Mouse (Mus musculus): ENCODE measurements around the gene Tcf3.

Tcf3 gene

GRCm38 (mm10) chr10:80436276-80436675, 2.8 kb upstream of the Tcf3 start:
- no peak for DNase-seq

- no peak for DNase-seq
Observed at GRCm38 (mm10) chr10:80435764-80436163, 2.3 kb upstream of the Tcf3 start.

- DNase-seq = no peak
Observed at GRCm38 (mm10) chr10:80434823-80435222, 1.4 kb upstream of the Tcf3 start.

- DNase-seq = no peak
Observed at GRCm38 (mm10) chr10:80434233-80434592, 766 bp upstream of the Tcf3 start.

- peak; percentile 51 to 52 for DNase-seq
Observed at GRCm38 (mm10) chr10:80432936-80433512, 423 bp downstream of the Tcf3 start.

GRCm38 (mm10) chr10:80432387-80432785, 1.1 kb downstream of the Tcf3 start:
- no peak for DNase-seq

GRCm38 (mm10) chr10:80431570-80432386, 1.7 kb downstream of the Tcf3 start:
- DNase-seq = peak; percentile 50 to 56

- peak in 1 of 2 experiments; percentile 27 for DNase-seq
Observed at GRCm38 (mm10) chr10:80430375-80430980, 3.0 kb downstream of the Tcf3 start.

GRCm38 (mm10) chr10:80429800-80430199, 3.6 kb downstream of the Tcf3 start:
- DNase-seq = peak; percentile 52 to 63

- no peak for DNase-seq
Observed at GRCm38 (mm10) chr10:80425041-80425440, 8.4 kb downstream of the Tcf3 start.

GRCm38 (mm10) chr10:80423562-80423961, 9.9 kb downstream of the Tcf3 start:
- peak; percentile 74 to 82 for DNase-seq

GRCm38 (mm10) chr10:80421651-80422472, 11.6 kb downstream of the Tcf3 start:
- DNase-seq = no peak

- DNase-seq = no peak
Observed at GRCm38 (mm10) chr10:80421208-80421607, 12.2 kb downstream of the Tcf3 start.

- no peak for DNase-seq
Observed at GRCm38 (mm10) chr10:80420729-80421128, 12.7 kb downstream of the Tcf3 start.

GRCm38 (mm10) chr10:80419419-80419818, 14.0 kb downstream of the Tcf3 start:
- DNase-seq = no peak

- DNase-seq = no peak
Observed at GRCm38 (mm10) chr10:80418311-80418710, 15.1 kb downstream of the Tcf3 start.

GRCm38 (mm10) chr10:80417841-80418240, 15.6 kb downstream of the Tcf3 start:
- DNase-seq = no peak

- DNase-seq = no peak
Observed at GRCm38 (mm10) chr10:80417371-80417770, 16.1 kb downstream of the Tcf3 start.

GRCm38 (mm10) chr10:80415566-80415965, 17.9 kb downstream of the Tcf3 start:
- DNase-seq = no peak

GRCm38 (mm10) chr10:80412656-80413541, 20.5 kb downstream of the Tcf3 start:
- DNase-seq = no peak

- no peak for DNase-seq
Observed at GRCm38 (mm10) chr10:80407924-80408323, 25.5 kb downstream of the Tcf3 start.

Data from B cell, adult 2 months (primary cell).